Mouse (Mus musculus) embryonic fibroblast, embryonic 13.5 days (primary cell): Measurements from ENCODE around the gene Pitx3. TPM values are rescaled to one million over a fixed set of nuclear protein-coding genes. Genes with fewer than 3 reads are reported as not detected.

Experiments
- H3K27ac ChIP-seq: 2 replicates; pipeline ENCODE4 v1.5.1; 2012; ENCODE audit warnings: low read length, control low read depth, inconsistent platforms; ENCODE audit not compliant: insufficient read depth
- H3K4me1 ChIP-seq: 2 replicates; pipeline ENCODE4 v1.6.1; 2011; ENCODE audit warnings: low read length; ENCODE audit not compliant: control insufficient read depth, insufficient read depth
- H3K4me3 ChIP-seq: 2 replicates; pipeline ENCODE4 v1.5.1; 2011; ENCODE audit warnings: mild to moderate bottlenecking, control low read depth, low read length; ENCODE audit not compliant: insufficient read depth
- CTCF ChIP-seq: IDR thresholded peaks from 2 replicates; pipeline ENCODE4 v1.5.1; 2011; ENCODE audit warnings: mild to moderate bottlenecking, control low read depth, low read length, moderate library complexity, borderline replicate concordance; ENCODE audit not compliant: insufficient read depth
- POLR2A ChIP-seq: IDR thresholded peaks from 2 replicates; pipeline ENCODE4 v1.6.1; 2011; ENCODE audit warnings: low read depth, mild to moderate bottlenecking, control low read depth, low read length, moderate library complexity
- polyA plus RNA-seq: library from polyadenylated mRNA; stranded (reverse); fragments of >200 nt; gene quantifications from 2 replicates; pipeline ENCODE4 v1.2.4, GENCODE M21; 2011; ENCODE audit warnings: low read depth; ENCODE audit not compliant: missing spikeins, insufficient read length

Gene Pitx3
- polyA plus RNA-seq, 1 experiment: not detected

DNA sequence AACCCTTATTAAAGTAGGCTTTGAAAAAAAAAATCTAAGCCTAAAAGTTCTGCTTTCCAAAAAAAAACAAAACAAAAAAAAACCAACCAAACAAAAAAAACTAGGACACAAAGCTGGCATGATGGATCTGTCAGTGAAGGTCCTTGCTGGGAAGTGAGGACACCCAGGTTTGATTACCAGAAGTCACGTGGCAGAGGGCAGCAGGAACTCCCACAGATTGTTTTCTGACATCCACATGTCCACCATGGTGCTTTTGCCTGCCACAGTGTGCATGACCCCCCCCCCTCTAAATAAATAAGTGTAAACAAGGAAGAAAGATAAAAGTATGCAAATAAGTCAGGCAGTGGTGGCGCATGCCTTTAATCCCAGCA is 44.0 kb downstream of the Pitx3 start:
- H3K4me3 ChIP-seq: no peak overlapping the region
- TF ChIP-seq POLR2A: no peak
- no peak for TF ChIP-seq CTCF
- H3K4me1 ChIP-seq: no peaks in the 10 kb centered on the region
- no peak overlapping the region for H3K27ac ChIP-seq

DNA sequence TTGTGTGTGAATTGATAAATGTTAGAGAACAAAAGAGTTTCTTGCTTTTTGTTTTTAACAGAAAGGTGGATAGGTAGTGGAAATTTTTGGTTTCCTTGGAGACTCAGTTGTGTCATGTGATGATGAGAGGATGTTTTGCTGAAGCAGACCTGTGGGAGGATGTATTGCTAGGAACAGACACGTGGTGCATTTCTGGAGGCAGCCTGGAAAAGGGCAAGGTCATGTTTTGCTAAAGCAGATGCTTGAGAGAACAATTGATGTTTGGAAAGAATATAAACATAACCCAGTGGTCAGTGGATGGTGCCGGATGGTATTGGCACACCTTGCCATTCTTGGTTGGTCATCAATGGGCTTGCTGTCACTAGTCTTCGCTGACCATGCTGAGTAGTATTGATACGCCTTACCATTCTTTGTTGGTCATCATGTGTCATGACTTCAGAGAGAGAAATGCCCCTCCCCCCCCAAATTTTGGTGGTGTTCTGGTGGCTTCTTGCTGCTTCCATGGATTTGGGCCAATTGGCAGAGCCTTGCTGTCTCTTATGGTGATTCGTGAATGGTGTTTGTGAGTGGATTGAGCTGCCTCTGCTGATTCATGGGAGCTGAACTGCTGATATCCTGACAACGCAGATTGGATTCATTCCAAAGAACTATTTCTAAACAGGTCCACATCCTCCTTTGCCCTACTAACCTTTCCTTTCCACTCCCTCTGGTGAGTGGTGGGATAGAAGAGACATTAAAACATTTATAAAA is 44.5 kb downstream of the Pitx3 start:
- no peak for TF ChIP-seq CTCF
- TF ChIP-seq POLR2A: no peak
- Histone ChIP-seq H3K27ac (no peak overlapping the region), H3K4me1 (no peaks in the 10 kb centered on the region), H3K4me3 (no peak overlapping the region)

DNA sequence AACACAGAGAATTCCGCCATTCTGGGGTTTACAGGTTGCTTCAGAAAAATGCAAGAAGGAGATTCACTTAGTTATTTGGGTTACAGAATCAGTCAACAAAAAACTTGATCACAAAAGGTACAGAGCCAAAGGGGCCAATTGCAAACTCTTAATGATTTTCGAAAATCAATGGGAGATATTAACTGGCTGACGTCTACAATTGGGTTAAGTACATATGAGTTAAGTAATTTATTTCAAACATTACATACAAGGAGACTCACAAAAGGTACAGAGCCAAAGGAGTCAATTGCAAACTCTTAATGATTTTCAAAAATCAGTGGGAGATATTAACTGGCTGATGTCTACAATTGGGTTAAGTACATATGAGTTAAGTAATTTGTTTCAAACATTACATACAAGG is 48.6 kb downstream of the Pitx3 start:
- Histone ChIP-seq H3K27ac (no peak overlapping the region), H3K4me3 (no peak overlapping the region), H3K4me1 (no peaks in the 10 kb centered on the region)
- TF ChIP-seq POLR2A: no peak
- no peak for TF ChIP-seq CTCF

DNA sequence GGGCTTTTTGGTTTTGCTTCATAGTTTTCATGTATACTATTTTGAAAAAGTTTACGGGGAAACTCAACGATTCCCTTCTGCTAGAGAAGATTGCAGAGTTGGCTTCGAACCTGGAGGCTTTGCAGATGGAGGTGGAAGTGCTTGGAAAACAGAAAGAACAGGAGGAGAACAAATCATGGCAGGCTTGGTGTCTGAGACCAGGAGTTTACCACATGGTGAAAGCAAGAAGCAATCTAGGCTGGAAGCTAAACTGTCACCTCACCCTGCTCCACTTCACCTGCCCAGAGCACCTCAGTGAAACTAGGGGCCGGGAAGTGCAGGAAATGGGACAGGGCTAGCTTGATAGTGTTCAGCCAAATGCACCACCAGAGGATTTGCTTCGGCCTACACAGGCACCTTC is 51.7 kb downstream of the Pitx3 start:
- Histone ChIP-seq H3K4me3 (no peak overlapping the region), H3K27ac (no peak overlapping the region), H3K4me1 (no peaks in the 10 kb centered on the region)
- TF ChIP-seq CTCF: no peak
- TF ChIP-seq POLR2A: no peak

DNA sequence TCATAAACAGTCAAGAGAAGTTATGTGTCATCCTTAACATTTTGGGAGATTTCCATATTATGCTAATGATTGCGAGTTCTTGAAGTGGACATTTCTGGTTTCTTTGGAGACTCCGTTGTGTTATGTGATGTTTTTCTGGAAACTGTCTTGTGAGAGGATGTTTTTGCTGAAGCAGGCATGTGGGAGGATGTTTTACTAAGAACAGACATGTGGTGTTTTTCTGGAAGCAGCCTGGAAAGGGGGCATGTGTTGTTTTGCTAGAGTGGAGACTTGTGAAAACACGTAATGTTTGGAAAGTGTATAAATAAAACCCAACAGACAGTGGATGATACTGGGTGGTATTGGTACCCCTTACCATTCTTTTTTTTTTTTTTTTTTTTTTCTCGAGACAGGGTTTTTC is 52.8 kb downstream of the Pitx3 start:
- Histone ChIP-seq H3K4me1 (no peaks in the 10 kb centered on the region), H3K4me3 (no peak overlapping the region), H3K27ac (no peak overlapping the region)
- no peak for TF ChIP-seq POLR2A
- no peak for TF ChIP-seq CTCF

DNA sequence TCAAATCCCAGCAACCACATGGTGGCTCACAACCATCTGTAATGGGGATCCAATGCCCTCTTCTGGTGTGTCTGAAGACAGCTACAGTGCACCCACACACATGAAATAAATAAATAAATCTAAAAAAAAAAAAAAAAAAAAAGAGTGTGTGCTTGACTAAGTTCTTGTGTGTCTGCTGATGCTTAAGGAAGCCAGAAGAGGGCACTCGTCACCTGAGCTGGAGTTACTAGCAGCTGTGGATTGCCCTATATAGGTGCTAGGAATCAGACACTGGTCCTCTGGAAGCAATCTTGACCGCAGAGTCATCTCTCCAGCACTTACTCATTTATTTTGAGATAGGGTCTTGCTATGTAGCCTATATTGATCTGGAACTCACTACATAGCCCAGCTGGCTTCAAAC is 54.0 kb downstream of the Pitx3 start:
- TF ChIP-seq POLR2A (no peak), CTCF (no peak)
- Histone ChIP-seq H3K4me1 (no peaks in the 10 kb centered on the region), H3K27ac (no peak overlapping the region), H3K4me3 (no peak overlapping the region)

DNA sequence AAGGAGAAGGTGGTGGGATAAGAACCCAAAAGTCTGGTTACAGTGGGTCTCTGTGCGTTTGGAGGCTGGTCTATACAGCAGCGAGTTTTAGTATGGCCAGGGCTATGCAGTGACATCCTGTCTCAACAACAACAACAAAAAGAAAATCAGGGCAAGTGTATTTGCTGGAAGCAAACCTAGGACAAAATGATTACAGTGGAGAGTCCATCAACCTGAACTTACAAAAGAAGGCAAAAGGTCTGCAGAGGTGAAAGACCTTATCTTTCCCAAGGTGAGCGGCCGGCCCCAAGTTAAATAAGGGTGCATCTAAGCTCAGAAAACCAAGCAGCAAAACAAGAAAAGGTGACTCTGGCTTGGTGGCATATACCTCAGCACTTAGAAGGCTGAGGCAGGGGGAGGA is 56.5 kb downstream of the Pitx3 start:
- Histone ChIP-seq H3K4me3 (no peak overlapping the region), H3K27ac (no peak overlapping the region), H3K4me1 (no peaks in the 10 kb centered on the region)
- TF ChIP-seq POLR2A (no peak), CTCF (no peak)

DNA sequence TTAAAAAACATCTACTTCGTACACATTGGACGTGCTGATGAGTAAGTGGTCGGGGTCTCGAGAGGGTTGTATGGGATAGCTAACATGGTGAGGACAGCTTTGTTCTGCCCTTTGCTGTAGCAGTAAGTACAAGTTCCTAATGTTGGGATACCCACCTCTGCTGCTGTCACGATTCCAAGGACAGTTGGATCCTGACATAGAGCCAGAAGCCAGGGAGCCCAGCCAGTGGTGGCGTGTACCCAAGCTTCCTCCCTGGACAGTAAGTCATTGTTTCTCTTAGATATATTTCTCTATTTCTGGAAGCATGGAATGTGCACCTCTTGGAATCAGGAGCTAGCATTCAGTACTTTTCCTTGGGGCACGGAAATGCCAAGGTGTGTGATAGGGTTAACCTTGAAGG is 60.3 kb downstream of the Pitx3 start:
- H3K4me1 ChIP-seq: no peaks in the 10 kb centered on the region
- H3K4me3 ChIP-seq: no peak overlapping the region
- no peak for TF ChIP-seq POLR2A
- no peak for TF ChIP-seq CTCF
- H3K27ac ChIP-seq: no peak overlapping the region

DNA sequence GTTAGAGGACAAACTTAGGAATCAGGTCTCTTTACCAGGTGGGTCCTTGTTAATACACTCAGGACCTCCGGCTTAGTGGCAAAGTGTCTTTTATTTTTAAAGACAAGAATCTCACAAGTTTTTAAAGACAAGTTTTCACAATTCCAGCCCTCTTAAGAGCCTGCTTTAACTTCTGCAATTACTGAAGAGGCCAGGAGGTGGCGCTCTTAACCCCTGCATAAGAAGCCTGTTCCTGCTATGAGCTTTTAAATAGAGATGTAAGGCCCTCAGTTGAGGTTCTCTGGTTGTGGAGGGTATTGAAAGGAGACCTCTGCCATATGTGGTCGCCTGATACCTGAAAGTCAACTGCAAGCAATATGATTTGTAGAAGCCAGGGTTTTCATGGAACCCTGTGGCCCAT is 61.8 kb downstream of the Pitx3 start:
- Histone ChIP-seq H3K4me3 (no peak overlapping the region), H3K4me1 (no peaks in the 10 kb centered on the region), H3K27ac (no peak overlapping the region)
- no peak for TF ChIP-seq CTCF
- no peak for TF ChIP-seq POLR2A

Other genes with a start within 250 kb of the Pitx3 start
- 10.5 and 15.3 TPM in 2 replicates for gene Armh3, start 149.8 kb downstream of the Pitx3 start, polyA plus RNA-seq
- gene Hps6, start 144.8 kb downstream of the Pitx3 start, polyA plus RNA-seq: 4.7 and 5.4 TPM in 2 replicates
- 46.9 and 58.0 TPM in 2 replicates for gene Pprc1, start 103.4 kb downstream of the Pitx3 start, polyA plus RNA-seq
- gene Ldb1, start 103.1 kb downstream of the Pitx3 start, polyA plus RNA-seq: 116 and 124 TPM in 2 replicates
- gene Nolc1, start 72.5 kb downstream of the Pitx3 start, polyA plus RNA-seq: 56.2 and 57.1 TPM in 2 replicates
- gene Elovl3, start 16.4 kb downstream of the Pitx3 start, polyA plus RNA-seq: not detected in 2 replicates
- 64.8 and 86.4 TPM in 2 replicates for gene Gbf1, start 4.2 kb upstream of the Pitx3 start, polyA plus RNA-seq
- gene Nfkb2, start 156.0 kb upstream of the Pitx3 start, polyA plus RNA-seq: 42.3 and 44.8 TPM in 2 replicates
- 1.5 and 2.7 TPM in 2 replicates for gene Psd, start 178.8 kb upstream of the Pitx3 start, polyA plus RNA-seq
- 3.2 and 3.9 TPM in 2 replicates for gene Fbxl15, start 179.9 kb upstream of the Pitx3 start, polyA plus RNA-seq
- 62.4 and 67.7 TPM in 2 replicates for gene Cuedc2, start 190.4 kb upstream of the Pitx3 start, polyA plus RNA-seq
- 1.3 and 1.6 TPM in 2 replicates for gene Mfsd13a, start 192.8 kb upstream of the Pitx3 start, polyA plus RNA-seq
- gene 2310034G01Rik, start 202.0 kb upstream of the Pitx3 start, polyA plus RNA-seq: 0.48 and 0.51 TPM in 2 replicates
- 117 and 130 TPM in 2 replicates for gene Actr1a, start 247.4 kb upstream of the Pitx3 start, polyA plus RNA-seq
- gene Sufu, start 248.6 kb upstream of the Pitx3 start, polyA plus RNA-seq: 19.8 and 22.0 TPM in 2 replicates